Mouse (Mus musculus) heart, adult 18-20 months (tissue): ENCODE measurements around the gene Fam193a. TPM values are rescaled to one million over a fixed set of nuclear protein-coding genes. Genes with fewer than 3 reads are reported as not detected.
A peak's percentile ranks its signal among the peaks of the same experiment; 100 is the strongest.

Experiments used
- DNase-seq, 2 experiments: peaks; one replicate each; pipeline ENCODE4 v3.0.0; 2021 to 2022; ENCODE audit warnings: mixed read lengths in 1 of 2
- long read RNA-seq, 2 experiments: library from polyadenylated mRNA; stranded (forward); transcript quantifications; one replicate each; pipeline ENCODE4 v2.0.0; 2021
- total RNA-seq, 2 experiments: library from RNA; stranded (reverse); gene quantifications; 2 replicates each; pipeline ENCODE4 v1.2.3; 2021

The Fam193a gene
- total RNA-seq, result 10 to 100 TPM; 21.2 to 29.8 TPM
- long read RNA-seq, experiment 1, partial matches to known transcripts, result 0 of 3 reads
- long read RNA-seq, experiment 1, other reads (novel, unspliced or antisense), result 3 of 3 reads
- long read RNA-seq, experiment 2, full-length matches to known transcripts, result 1 of 2 reads
- long read RNA-seq, experiment 2, partial matches to known transcripts, result 1 of 2 reads
- long read RNA-seq, experiment 2, other reads (novel, unspliced or antisense), result 0 of 2 reads

GRCm38 (mm10) chr5:34369341-34370021, at the start of gene Fam193a:
Gene Fam193a, plus strand, starts transcription at chr5:34369933.
- DNase-seq, result peak; percentile 97 to 98

GRCm38 (mm10) chr5:34321236-34321635, 48.5 kb upstream of the Fam193a start:
- no peak for DNase-seq

GRCm38 (mm10) chr5:34325286-34325685, 44.4 kb upstream of the Fam193a start:
- DNase-seq, result no peak

GRCm38 (mm10) chr5:34326249-34326691, 43.5 kb upstream of the Fam193a start:
- DNase-seq, result peak in 1 of 2 experiments; percentile 8

- peak; percentile 10 to 22 for DNase-seq
Observed at GRCm38 (mm10) chr5:34326875-34327576, 42.7 kb upstream of the Fam193a start.

- DNase-seq, result no peak
Observed at GRCm38 (mm10) chr5:34330136-34330535, 39.6 kb upstream of the Fam193a start.

GRCm38 (mm10) chr5:34334081-34334480, 35.7 kb upstream of the Fam193a start:
- no peak for DNase-seq

- no peak for DNase-seq
Observed at GRCm38 (mm10) chr5:34335539-34336096, 34.1 kb upstream of the Fam193a start.

- DNase-seq, result peak; percentile 99
Observed at GRCm38 (mm10) chr5:34336097-34336774, 33.5 kb upstream of the Fam193a start, which contains the start of gene Rnf4. Gene Rnf4, plus strand, starts transcription at chr5:34336289.

- peak; percentile 53 to 56 for DNase-seq
Observed at GRCm38 (mm10) chr5:34336775-34337450, 32.8 kb upstream of the Fam193a start.

- DNase-seq, result no peak
Observed at GRCm38 (mm10) chr5:34340246-34340645, 29.5 kb upstream of the Fam193a start.

- DNase-seq, result no peak
Observed at GRCm38 (mm10) chr5:34352084-34352631, 17.6 kb upstream of the Fam193a start.

GRCm38 (mm10) chr5:34360261-34360660, 9.5 kb upstream of the Fam193a start:
- no peak for DNase-seq

- DNase-seq, result no peak
Observed at GRCm38 (mm10) chr5:34363115-34363514, 6.6 kb upstream of the Fam193a start.

- no peak for DNase-seq
Observed at GRCm38 (mm10) chr5:34368551-34369290, 1.0 kb upstream of the Fam193a start.

- peak; percentile 22 to 39 for DNase-seq
Observed at GRCm38 (mm10) chr5:34370022-34370823, 490 bp downstream of the Fam193a start.

GRCm38 (mm10) chr5:34370840-34371239, 1.1 kb downstream of the Fam193a start:
- DNase-seq, result no peak

GRCm38 (mm10) chr5:34372141-34372540, 2.4 kb downstream of the Fam193a start:
- no peak for DNase-seq

- no peak for DNase-seq
Observed at GRCm38 (mm10) chr5:34372541-34372940, 2.8 kb downstream of the Fam193a start.

- no peak for DNase-seq
Observed at GRCm38 (mm10) chr5:34378787-34379186, 9.1 kb downstream of the Fam193a start.
